Mouse (Mus musculus): ENCODE data around the gene Angptl4. TPM values are rescaled to one million over a fixed set of nuclear protein-coding genes. Genes with fewer than 3 reads are reported as not detected.
"Not testable (repeated sequence)": the region's sequence is repeated elsewhere in the genome, so short reads cannot be mapped to it uniquely, and the experiment has no call there.

The Angptl4 gene
- polyA plus RNA-seq, 1 experiment from 2014 or later: 35.4 TPM

DNA sequence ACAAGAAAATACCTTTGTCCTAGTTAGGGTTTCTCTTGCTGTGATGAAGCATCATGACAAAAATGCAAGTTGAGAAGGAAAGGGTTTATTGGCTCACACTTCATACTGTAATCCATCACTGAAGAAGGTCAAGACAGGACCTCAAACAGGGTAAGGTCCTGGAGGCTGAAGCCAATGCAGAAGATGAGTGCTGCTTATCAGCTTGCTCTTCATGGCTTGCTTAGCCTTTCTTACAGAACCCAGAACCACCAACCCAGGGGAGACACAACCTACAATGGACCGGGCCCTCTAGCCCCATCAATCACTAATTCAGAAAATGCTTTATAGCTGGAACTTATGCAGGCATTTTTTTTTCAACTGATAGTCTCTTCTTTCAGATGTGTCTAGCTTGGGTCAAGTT lies 39.2 kb downstream of the Angptl4 start:
- no peak overlapping the region for H3K4me3 ChIP-seq (ENCODE audit: low read depth, low read length)
- no peak overlapping the region for H3K27ac ChIP-seq (ENCODE audit: low read depth)
- no peak for ATAC-seq (ENCODE audit: insufficient read depth)
- H3K9ac ChIP-seq: no peak overlapping the region
- DNase-seq: no peak
- no peaks in the 10 kb centered on the region for H3K27me3 ChIP-seq (ENCODE audit: insufficient read depth, low read length)
- no peaks in the 10 kb centered on the region for H3K9me3 ChIP-seq (ENCODE audit: low read depth, low read length)
- H3K4me2 ChIP-seq: no peak overlapping the region
- H3K4me1 ChIP-seq (ENCODE audit: insufficient read depth): no peaks in the 10 kb centered on the region
- H3K36me3 ChIP-seq (ENCODE audit: insufficient read depth): peaks cover 19% of the 10 kb centered on the region
- TF ChIP-seq CTCF (IDR thresholded peaks at IDR 0.05; ENCODE audit: low read depth): no peak
- WGBS: 85% methylated on average over 1 of the region's 1 CpGs

DNA sequence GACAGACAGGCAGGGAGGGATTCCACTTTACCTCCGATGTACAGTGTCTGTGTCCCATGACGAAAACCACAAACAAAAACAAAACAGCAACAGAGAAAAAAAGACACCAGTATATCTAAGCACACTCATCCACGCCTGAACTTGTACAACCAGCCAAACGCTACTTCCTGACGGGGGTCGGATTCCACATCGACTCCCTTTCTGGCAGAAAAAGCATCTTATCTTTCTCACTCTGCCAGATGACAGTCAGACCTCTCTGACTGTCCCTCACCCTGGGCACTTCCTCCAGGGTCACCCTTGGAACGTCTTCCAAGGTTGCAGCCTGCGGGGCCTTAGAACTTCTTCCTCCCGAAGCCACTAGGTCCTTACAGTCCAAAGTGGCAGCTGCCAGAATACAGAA lies 48.1 kb downstream of the Angptl4 start:
- H3K9me3 ChIP-seq (ENCODE audit: low read depth, low read length); H3K27me3 ChIP-seq (ENCODE audit: insufficient read depth, low read length); DNase-seq; H3K4me2 ChIP-seq; ATAC-seq (ENCODE audit: insufficient read depth); H3K4me3 ChIP-seq (ENCODE audit: low read depth, low read length); H3K9ac ChIP-seq; H3K4me1 ChIP-seq (ENCODE audit: insufficient read depth); H3K36me3 ChIP-seq (ENCODE audit: insufficient read depth); H3K27ac ChIP-seq (ENCODE audit: low read depth): not testable (repeated sequence)
- 49% methylated on average over 10 of the region's 10 CpGs for WGBS

DNA sequence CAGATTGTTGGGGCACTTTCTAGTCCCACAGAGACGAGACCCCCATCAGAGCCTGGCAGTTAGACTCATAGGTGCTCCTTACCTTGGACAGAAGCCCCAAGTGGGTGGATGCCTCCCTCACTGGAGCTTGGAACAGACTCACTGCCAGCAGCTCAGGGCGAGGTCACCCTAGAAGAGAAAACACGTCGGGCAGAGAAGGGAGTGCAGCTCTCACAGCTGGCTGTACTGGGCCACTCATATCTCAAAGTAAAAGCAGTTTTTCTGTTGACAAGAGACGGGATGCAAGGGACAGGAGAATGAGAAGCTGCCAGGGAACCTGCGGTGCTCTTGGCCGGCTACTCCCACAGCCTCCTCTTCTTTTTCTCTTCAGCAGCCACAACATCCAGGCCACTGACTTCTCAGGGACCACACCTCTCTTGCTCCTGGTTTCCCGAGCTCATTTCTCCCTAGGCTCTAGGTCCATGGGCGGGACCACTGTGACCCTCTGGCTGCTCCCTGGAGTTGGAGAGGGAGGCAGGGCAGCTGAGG lies 49.0 kb downstream of the Angptl4 start:
- H3K27me3 ChIP-seq (ENCODE audit: insufficient read depth, low read length); H3K9me3 ChIP-seq (ENCODE audit: low read depth, low read length); H3K4me1 ChIP-seq (ENCODE audit: insufficient read depth); H3K36me3 ChIP-seq (ENCODE audit: insufficient read depth); H3K27ac ChIP-seq (ENCODE audit: low read depth); DNase-seq; H3K4me3 ChIP-seq (ENCODE audit: low read depth, low read length); H3K9ac ChIP-seq; H3K4me2 ChIP-seq; ATAC-seq (ENCODE audit: insufficient read depth): not testable (repeated sequence)
- 54% methylated on average over 9 of the region's 9 CpGs for WGBS

DNA sequence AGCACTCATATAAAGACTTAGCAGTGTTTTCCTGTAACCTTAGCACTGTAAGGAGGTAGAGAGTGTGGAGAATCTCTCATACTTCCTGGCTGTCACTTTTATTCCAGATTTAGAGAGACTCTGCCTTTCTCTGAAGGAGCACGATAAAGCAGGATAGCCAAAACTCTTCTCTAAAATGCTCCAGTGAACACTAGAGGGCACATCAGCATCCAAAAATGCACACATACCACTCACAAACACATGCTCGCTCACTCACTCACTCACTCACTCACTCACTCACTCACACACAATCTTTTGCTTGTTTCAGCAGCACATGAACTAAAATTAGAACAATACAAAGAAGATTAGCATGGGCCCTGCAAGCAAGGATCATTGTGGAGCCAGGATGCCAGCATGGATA lies 52.4 kb downstream of the Angptl4 start:
- Histone ChIP-seq H3K4me2 (no peak overlapping the region), H3K27me3 (ENCODE audit: insufficient read depth, low read length) (no peaks in the 10 kb centered on the region), H3K4me3 (ENCODE audit: low read depth, low read length) (no peak overlapping the region), H3K36me3 (ENCODE audit: insufficient read depth) (no peaks in the 10 kb centered on the region), H3K9ac (no peak overlapping the region; the same call in 1 of the 2 replicates), H3K4me1 (ENCODE audit: insufficient read depth) (no peaks in the 10 kb centered on the region), H3K27ac (ENCODE audit: low read depth) (no peak overlapping the region), H3K9me3 (ENCODE audit: low read depth, low read length) (no peaks in the 10 kb centered on the region)
- DNase-seq (peak; percentile 41), ATAC-seq (ENCODE audit: insufficient read depth) (no peak)
- 60% methylated on average over 2 of the region's 2 CpGs for WGBS
- TF ChIP-seq CTCF (IDR thresholded peaks at IDR 0.05; ENCODE audit: low read depth): peak; percentile 40

DNA sequence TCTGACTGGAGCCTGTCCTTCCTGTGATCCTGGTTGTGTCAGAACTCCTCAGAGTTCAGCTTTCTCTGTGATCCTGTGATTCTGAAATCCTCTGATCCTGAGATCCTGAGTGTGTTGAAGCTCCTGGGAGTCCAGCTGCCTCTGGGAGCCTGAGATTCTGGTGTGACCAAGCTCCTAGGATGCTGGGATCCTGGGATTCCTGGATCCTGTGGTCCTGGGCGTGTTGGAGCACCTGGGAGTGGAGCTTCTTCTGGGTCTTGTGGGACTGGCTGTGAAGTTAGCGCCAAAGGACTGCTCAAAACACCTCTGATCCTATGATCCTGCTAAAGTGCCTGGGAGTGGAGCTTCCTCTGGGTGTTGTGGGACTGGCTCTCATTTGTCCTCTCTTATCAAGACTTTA lies 53.2 kb downstream of the Angptl4 start:
- 66% methylated on average over 2 of the region's 2 CpGs for WGBS
- no peak for ATAC-seq (ENCODE audit: insufficient read depth)
- DNase-seq: no peak
- Histone ChIP-seq H3K4me1 (ENCODE audit: insufficient read depth) (no peaks in the 10 kb centered on the region), H3K27ac (ENCODE audit: low read depth) (no peak overlapping the region), H3K4me2 (no peak overlapping the region), H3K9me3 (ENCODE audit: low read depth, low read length) (no peaks in the 10 kb centered on the region), H3K27me3 (ENCODE audit: insufficient read depth, low read length) (no peaks in the 10 kb centered on the region), H3K9ac (no peak overlapping the region), H3K36me3 (ENCODE audit: insufficient read depth) (no peaks in the 10 kb centered on the region), H3K4me3 (ENCODE audit: low read depth, low read length) (no peak overlapping the region)
- no peak for TF ChIP-seq CTCF (IDR thresholded peaks at IDR 0.05; ENCODE audit: low read depth)

Other genes with a start within 250 kb of the Angptl4 start
- 4.3 and 4.7 TPM in 2 replicates for gene Myo1f, start 226.1 kb downstream of the Angptl4 start, polyA plus RNA-seq (2014; fragmentation: Nextera tagmentation; extraction: Ambion mirVana)
- 68.6 and 74.0 TPM in 2 replicates for gene Zfp414, start 152.7 kb downstream of the Angptl4 start, polyA plus RNA-seq (2014; fragmentation: Nextera tagmentation; extraction: Ambion mirVana)
- gene Pram1, start 143.8 kb downstream of the Angptl4 start, polyA plus RNA-seq (2014; fragmentation: Nextera tagmentation; extraction: Ambion mirVana): 0.55 and 1.6 TPM in 2 replicates
- gene Hnrnpm, start 95.0 kb downstream of the Angptl4 start, polyA plus RNA-seq (2014; fragmentation: Nextera tagmentation; extraction: Ambion mirVana): 407 and 411 TPM in 2 replicates
- gene March2, start 63.2 kb downstream of the Angptl4 start, polyA plus RNA-seq (2014; fragmentation: Nextera tagmentation; extraction: Ambion mirVana): 45.3 and 46.4 TPM in 2 replicates
- gene Rab11b, start 21.3 kb downstream of the Angptl4 start, polyA plus RNA-seq (2014; fragmentation: Nextera tagmentation; extraction: Ambion mirVana): 241 and 278 TPM in 2 replicates
- 65.1 and 65.4 TPM in 2 replicates for gene Kank3, start 28.7 kb upstream of the Angptl4 start, polyA plus RNA-seq (2014; fragmentation: Nextera tagmentation; extraction: Ambion mirVana)
- gene Rps28, start 42.7 kb upstream of the Angptl4 start, polyA plus RNA-seq (2014; fragmentation: Nextera tagmentation; extraction: Ambion mirVana): 1,180 and 1,276 TPM in 2 replicates
- 470 and 474 TPM in 2 replicates for gene Ndufa7, start 42.7 kb upstream of the Angptl4 start, polyA plus RNA-seq (2014; fragmentation: Nextera tagmentation; extraction: Ambion mirVana)
- gene Cd320, start 61.3 kb upstream of the Angptl4 start, polyA plus RNA-seq (2014; fragmentation: Nextera tagmentation; extraction: Ambion mirVana): 71.1 and 76.3 TPM in 2 replicates
- not detected in 2 replicates for gene Gm7029, start 92.0 kb upstream of the Angptl4 start, polyA plus RNA-seq (2014; fragmentation: Nextera tagmentation; extraction: Ambion mirVana)
- gene Kifc1, start 108.8 kb upstream of the Angptl4 start, polyA plus RNA-seq (2014; fragmentation: Nextera tagmentation; extraction: Ambion mirVana): 8.3 and 9.3 TPM in 2 replicates
- 0.32 TPM in 1 of 2 replicates, not detected in the other for gene Platr17, start 123.3 kb upstream of the Angptl4 start, polyA plus RNA-seq (2014; fragmentation: Nextera tagmentation; extraction: Ambion mirVana)
- gene Daxx, start 127.6 kb upstream of the Angptl4 start, polyA plus RNA-seq (2014; fragmentation: Nextera tagmentation; extraction: Ambion mirVana): 39.3 and 47.1 TPM in 2 replicates
- 30.1 and 31.4 TPM in 2 replicates for gene Tapbp, start 134.1 kb upstream of the Angptl4 start, polyA plus RNA-seq (2014; fragmentation: Nextera tagmentation; extraction: Ambion mirVana)
- gene Zbtb22, start 134.1 kb upstream of the Angptl4 start, polyA plus RNA-seq (2014; fragmentation: Nextera tagmentation; extraction: Ambion mirVana): 11.1 and 13.2 TPM in 2 replicates
- 38.2 and 49.1 TPM in 2 replicates for gene Rgl2, start 147.7 kb upstream of the Angptl4 start, polyA plus RNA-seq (2014; fragmentation: Nextera tagmentation; extraction: Ambion mirVana)
- 142 and 145 TPM in 2 replicates for gene Pfdn6, start 158.5 kb upstream of the Angptl4 start, polyA plus RNA-seq (2014; fragmentation: Nextera tagmentation; extraction: Ambion mirVana)
- gene Wdr46, start 158.8 kb upstream of the Angptl4 start, polyA plus RNA-seq (2014; fragmentation: Nextera tagmentation; extraction: Ambion mirVana): 29.5 and 37.2 TPM in 2 replicates
- gene B3galt4, start 169.7 kb upstream of the Angptl4 start, polyA plus RNA-seq (2014; fragmentation: Nextera tagmentation; extraction: Ambion mirVana): 2.3 and 2.6 TPM in 2 replicates
- gene Vps52, start 174.0 kb upstream of the Angptl4 start, polyA plus RNA-seq (2014; fragmentation: Nextera tagmentation; extraction: Ambion mirVana): 34.2 and 34.8 TPM in 2 replicates
- gene Rps18, start 174.2 kb upstream of the Angptl4 start, polyA plus RNA-seq (2014; fragmentation: Nextera tagmentation; extraction: Ambion mirVana): 2,038 and 2,085 TPM in 2 replicates
- 24.4 and 32.9 TPM in 2 replicates for gene H2-K1, start 218.5 kb upstream of the Angptl4 start, polyA plus RNA-seq (2014; fragmentation: Nextera tagmentation; extraction: Ambion mirVana)
- 5.6 and 6.6 TPM in 2 replicates for gene Ring1, start 242.8 kb upstream of the Angptl4 start, polyA plus RNA-seq (2014; fragmentation: Nextera tagmentation; extraction: Ambion mirVana)
- 35.9 and 40.6 TPM in 2 replicates for gene H2-Ke6, start 246.2 kb upstream of the Angptl4 start, polyA plus RNA-seq (2014; fragmentation: Nextera tagmentation; extraction: Ambion mirVana)
- 102 and 105 TPM in 2 replicates for gene Slc39a7, start 249.9 kb upstream of the Angptl4 start, polyA plus RNA-seq (2014; fragmentation: Nextera tagmentation; extraction: Ambion mirVana)
- gene Rxrb, start 250.0 kb upstream of the Angptl4 start, polyA plus RNA-seq (2014; fragmentation: Nextera tagmentation; extraction: Ambion mirVana): 30.3 and 35.3 TPM in 2 replicates